Mouse (Mus musculus): Measurements from ENCODE around the gene Dntt.
A peak's percentile ranks its signal among the peaks of the same experiment; 100 is the strongest.

Dntt gene

GRCm38 (mm10) chr19:41008674-41009395, 20.2 kb upstream of the Dntt start:
- no peak for DNase-seq (ENCODE audit: inconsistent age in 2 of 2, low spot score in 1 of 2)

- no peak for DNase-seq (ENCODE audit: inconsistent age in 2 of 2, low spot score in 1 of 2)
Observed at GRCm38 (mm10) chr19:41011676-41012075, 17.4 kb upstream of the Dntt start.

GRCm38 (mm10) chr19:41013591-41013990, 15.5 kb upstream of the Dntt start:
- DNase-seq (ENCODE audit: inconsistent age in 2 of 2, low spot score in 1 of 2), result no peak

- DNase-seq (ENCODE audit: inconsistent age in 2 of 2, low spot score in 1 of 2), result no peak
Observed at GRCm38 (mm10) chr19:41014003-41014402, 15.1 kb upstream of the Dntt start.

- DNase-seq (ENCODE audit: inconsistent age in 2 of 2, low spot score in 1 of 2), result peak; percentile 17 to 72
Observed at GRCm38 (mm10) chr19:41015951-41016716, 12.9 kb upstream of the Dntt start.

- DNase-seq (ENCODE audit: inconsistent age in 2 of 2, low spot score in 1 of 2), result no peak
Observed at GRCm38 (mm10) chr19:41019164-41019675, 9.9 kb upstream of the Dntt start.

- DNase-seq (ENCODE audit: inconsistent age in 2 of 2, low spot score in 1 of 2), result no peak
Observed at GRCm38 (mm10) chr19:41020537-41020936, 8.5 kb upstream of the Dntt start.

- DNase-seq (ENCODE audit: inconsistent age in 2 of 2, low spot score in 1 of 2), result no peak
Observed at GRCm38 (mm10) chr19:41022244-41022643, 6.8 kb upstream of the Dntt start.

- no peak for DNase-seq (ENCODE audit: inconsistent age in 2 of 2, low spot score in 1 of 2)
Observed at GRCm38 (mm10) chr19:41026551-41026950, 2.5 kb upstream of the Dntt start.

GRCm38 (mm10) chr19:41027024-41027423, 2.1 kb upstream of the Dntt start:
- no peak for DNase-seq (ENCODE audit: inconsistent age in 2 of 2, low spot score in 1 of 2)

GRCm38 (mm10) chr19:41027601-41028000, 1.5 kb upstream of the Dntt start:
- DNase-seq (ENCODE audit: inconsistent age in 2 of 2, low spot score in 1 of 2), result no peak

- no peak for DNase-seq (ENCODE audit: inconsistent age in 2 of 2, low spot score in 1 of 2)
Observed at GRCm38 (mm10) chr19:41030161-41030560, 1.1 kb downstream of the Dntt start.

GRCm38 (mm10) chr19:41031009-41031408, 1.9 kb downstream of the Dntt start:
- DNase-seq (ENCODE audit: inconsistent age in 2 of 2, low spot score in 1 of 2), result no peak

GRCm38 (mm10) chr19:41031869-41032268, 2.8 kb downstream of the Dntt start:
- DNase-seq (ENCODE audit: inconsistent age in 2 of 2, low spot score in 1 of 2), result no peak

GRCm38 (mm10) chr19:41035809-41036551, 6.9 kb downstream of the Dntt start:
- DNase-seq (ENCODE audit: inconsistent age in 2 of 2, low spot score in 1 of 2), result no peak

- no peak for DNase-seq (ENCODE audit: inconsistent age in 2 of 2, low spot score in 1 of 2)
Observed at GRCm38 (mm10) chr19:41039110-41039509, 10.0 kb downstream of the Dntt start.

- no peak for DNase-seq (ENCODE audit: inconsistent age in 2 of 2, low spot score in 1 of 2)
Observed at GRCm38 (mm10) chr19:41045091-41045770, 16.2 kb downstream of the Dntt start.

GRCm38 (mm10) chr19:41047437-41048186, 18.5 kb downstream of the Dntt start:
- no peak for DNase-seq (ENCODE audit: inconsistent age in 2 of 2, low spot score in 1 of 2)

- DNase-seq (ENCODE audit: inconsistent age in 2 of 2, low spot score in 1 of 2), result no peak
Observed at GRCm38 (mm10) chr19:41048187-41048559, 19.1 kb downstream of the Dntt start.

GRCm38 (mm10) chr19:41051714-41052113, 22.6 kb downstream of the Dntt start:
- no peak for DNase-seq (ENCODE audit: inconsistent age in 2 of 2, low spot score in 1 of 2)

All from adrenal gland, adult (tissue).